Mouse (Mus musculus) cerebellum, adult 9-10 months (tissue): ENCODE results near the gene Phlda2.
"Not testable (repeated sequence)": the region's sequence is repeated elsewhere in the genome, so short reads cannot be mapped to it uniquely, and the experiment has no call there.

Experiments
- DNase-seq: peaks from one replicate; pipeline ENCODE4 v3.0.0; 2022

Phlda2 gene

GRCm38 (mm10) chr7:143502418-143503200 is at the start of gene Phlda2:
TSS of gene Phlda2 (minus strand) at chr7:143503150.
- no peak for DNase-seq

DNA sequence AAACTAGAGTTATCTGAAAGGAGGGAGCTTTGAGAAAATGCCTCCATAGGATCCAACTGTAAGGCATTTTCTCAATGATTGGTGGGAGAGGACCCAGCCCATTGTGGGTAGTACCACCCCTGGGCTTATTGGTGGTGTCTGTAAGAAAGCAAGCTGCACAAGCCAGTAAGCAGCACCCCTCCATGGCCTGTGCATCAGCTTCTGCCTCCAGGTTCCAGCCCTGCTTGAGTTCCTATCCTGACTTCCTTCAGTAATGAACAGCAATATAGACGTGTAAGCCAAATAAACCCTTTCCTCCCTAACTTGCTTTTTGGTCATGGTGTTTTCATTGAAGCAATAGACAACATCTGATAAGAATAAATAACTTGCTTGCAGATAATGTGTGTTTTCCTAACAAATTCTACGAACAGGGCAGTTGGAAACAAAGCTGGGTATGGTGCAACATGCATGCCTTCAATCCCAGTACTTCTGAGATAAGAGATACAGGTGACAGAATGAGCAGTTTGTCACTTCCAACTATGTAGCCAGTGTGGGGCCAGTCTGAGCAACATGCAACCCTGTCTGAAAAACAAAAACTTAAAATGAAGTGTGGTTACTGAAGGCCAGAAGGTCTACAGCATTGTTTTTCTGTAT is 46.8 kb upstream of the Phlda2 start:
- DNase-seq, result no peak

DNA sequence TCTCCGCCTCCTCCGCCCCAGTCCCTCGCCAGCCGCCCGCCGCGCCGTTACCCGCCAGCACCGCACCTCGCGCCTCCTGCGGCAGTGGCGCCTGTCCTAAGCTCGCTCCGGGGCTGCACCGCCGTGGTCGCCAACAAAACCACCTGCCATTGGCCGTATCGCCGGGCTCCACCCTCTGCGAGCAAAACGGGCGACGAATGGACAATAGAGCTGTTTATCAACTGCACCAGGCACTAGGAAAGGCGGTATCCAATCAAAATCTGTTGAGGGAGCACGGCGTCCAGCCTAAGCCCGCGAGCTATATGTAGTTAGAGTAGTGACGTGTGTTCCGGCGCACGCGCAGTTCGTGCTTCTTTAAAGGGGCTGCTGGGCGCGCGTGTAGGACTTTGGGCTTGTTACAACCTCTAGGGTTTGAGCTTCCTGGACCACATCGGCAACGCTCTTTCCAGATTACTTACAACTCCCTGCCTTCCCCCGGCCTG is 46.1 kb upstream of the Phlda2 start, which contains the start of gene Nap1l4:
Gene Nap1l4, minus strand, starts transcription at position 131 of the 482 bp plus-strand sequence.
- DNase-seq, result peak; percentile 100

GRCm38 (mm10) chr7:143548231-143548961 is 45.4 kb upstream of the Phlda2 start:
- DNase-seq, result peak; percentile 57

- DNase-seq, result no peak
These were observed 43.6 kb upstream of the Phlda2 start for GRCm38 (mm10) chr7:143546554-143546953.

- DNase-seq, result no peak
These were observed 41.4 kb upstream of the Phlda2 start for GRCm38 (mm10) chr7:143544368-143544767.

GRCm38 (mm10) chr7:143538671-143539070 is 35.7 kb upstream of the Phlda2 start:
- DNase-seq, result no peak

DNA sequence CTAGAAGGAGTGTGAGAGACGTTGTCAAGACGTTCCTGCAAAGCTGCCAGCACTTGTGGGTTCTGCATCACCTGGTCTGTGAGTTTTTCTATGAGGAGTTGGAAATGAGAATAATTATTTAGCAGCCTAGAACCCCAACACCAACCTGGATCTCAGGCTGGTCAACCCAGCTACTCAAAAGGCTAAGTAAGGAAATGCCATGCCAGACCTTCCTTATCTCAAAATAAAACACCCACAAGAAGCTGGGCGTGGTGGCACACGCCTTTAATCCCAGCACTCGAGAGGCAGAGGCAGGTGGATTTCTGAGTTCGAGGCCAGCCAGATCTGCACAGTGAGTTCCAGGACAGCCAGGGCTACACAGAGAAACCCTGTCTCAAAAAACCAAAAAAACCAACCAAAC is 35.3 kb upstream of the Phlda2 start:
- DNase-seq, result not testable (repeated sequence)

- DNase-seq, result no peak
These were observed 33.3 kb upstream of the Phlda2 start for GRCm38 (mm10) chr7:143536251-143536650.

GRCm38 (mm10) chr7:143533284-143533683 is 30.3 kb upstream of the Phlda2 start:
- no peak for DNase-seq

- DNase-seq, result no peak
These were observed 29.5 kb upstream of the Phlda2 start for GRCm38 (mm10) chr7:143532410-143532809.

DNA sequence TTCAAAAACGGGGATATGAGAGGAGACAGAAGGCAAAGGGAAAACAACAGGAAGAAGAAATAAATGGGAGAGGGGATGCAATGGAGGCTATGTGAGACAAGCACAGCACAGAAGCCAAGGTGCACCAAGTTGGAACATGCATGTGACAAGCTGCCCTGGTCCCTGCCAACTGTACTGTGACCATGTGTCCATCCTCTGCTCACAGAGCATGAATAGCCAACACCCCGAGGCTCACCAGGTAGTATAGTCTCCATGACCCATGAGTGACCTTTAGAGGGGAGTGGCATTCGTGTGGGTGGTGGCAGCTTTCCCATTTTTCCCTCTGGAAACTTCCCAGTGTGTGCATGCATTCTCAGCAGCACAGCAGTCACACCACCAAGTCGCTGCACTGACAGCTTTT is 16.4 kb upstream of the Phlda2 start:
- no peak for DNase-seq

- no peak for DNase-seq
These were observed 11.4 kb upstream of the Phlda2 start for GRCm38 (mm10) chr7:143514416-143514768.

DNA sequence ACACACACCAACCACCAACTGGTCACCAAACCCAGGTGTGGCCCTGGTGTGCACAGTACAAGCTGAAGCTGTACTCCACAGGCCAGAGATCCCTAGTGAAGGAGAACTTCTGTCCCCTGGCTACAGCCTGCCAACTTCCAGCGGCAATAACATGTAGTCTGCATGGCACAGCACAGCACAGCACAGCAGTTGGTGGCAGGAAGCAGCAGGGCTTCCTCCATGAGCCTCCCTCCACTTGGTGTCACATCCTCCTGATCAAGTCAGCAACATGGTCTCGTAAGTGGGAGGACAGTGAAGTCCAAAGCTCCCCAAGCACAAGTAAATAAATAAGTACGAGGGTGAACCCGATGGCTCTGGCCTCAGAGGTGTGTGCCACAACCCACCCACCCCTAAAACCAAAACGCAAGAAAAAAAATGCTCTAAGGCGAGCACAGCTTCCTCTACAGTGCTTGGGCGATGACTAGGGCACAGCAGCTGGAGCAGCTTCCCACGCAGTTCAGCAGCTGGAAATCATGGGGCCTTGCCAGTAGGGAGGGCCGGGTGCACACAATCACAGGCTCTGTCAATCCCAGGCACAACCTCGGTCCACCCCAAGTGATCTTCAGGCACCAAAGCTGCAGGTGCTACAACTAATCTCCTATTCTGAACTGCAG is 10.9 kb upstream of the Phlda2 start:
- DNase-seq, result no peak

- DNase-seq, result no peak
These were observed 8.4 kb upstream of the Phlda2 start for GRCm38 (mm10) chr7:143511335-143511712.

DNA sequence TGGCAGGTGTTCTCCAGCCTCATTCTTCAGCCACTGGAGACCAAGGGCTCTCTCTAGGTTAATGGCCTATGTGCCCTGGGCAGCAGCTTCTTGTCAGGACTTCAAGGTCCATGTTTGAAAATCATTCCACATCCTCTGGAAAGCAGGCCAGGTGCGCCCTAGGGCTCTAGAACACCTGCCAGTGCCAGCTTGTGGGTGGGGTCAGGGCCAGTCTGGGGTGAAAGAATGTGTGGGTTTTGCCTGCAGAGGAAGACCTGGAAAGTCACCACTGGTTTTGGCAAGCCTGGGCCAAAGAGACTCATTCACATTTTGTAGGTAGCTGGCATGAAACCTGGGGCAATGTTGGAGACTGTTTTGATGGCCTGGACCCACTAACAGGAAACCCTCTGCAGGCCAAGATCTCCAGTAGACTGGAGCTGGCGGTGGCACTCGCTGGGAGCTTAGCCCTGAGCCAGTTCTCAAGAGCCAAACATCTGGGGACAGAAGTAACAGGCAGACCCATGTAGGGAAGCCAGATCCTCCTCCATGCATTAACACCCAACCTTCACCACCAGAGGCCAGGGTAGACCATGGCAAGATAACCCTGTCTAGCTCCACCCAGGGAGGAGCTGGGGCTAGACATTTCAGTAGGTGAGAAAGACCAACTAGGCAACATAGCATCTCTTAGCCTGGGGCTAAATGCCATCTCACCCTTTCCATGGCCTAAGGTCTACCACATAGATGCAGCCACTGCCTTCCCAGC is 7.8 kb upstream of the Phlda2 start:
- no peak for DNase-seq

DNA sequence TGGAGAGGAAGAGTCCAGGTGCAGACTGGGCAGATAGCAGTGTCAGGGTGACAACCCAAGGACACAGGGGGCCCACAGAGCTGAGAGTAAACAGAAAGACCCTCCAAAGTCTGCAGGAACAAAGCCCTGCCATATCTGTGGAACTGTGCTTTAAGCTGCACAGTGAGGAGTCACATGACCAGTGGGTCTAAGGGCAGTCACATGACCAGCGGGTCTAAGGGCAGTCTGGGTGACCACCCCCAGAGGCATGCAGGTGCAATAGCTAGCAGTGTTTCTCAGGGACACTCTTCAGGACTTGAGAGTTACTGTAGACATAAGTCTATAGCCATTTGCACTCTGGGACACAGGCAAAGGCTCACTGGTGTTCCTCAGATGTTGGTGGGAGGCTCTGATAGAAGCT is 6.6 kb upstream of the Phlda2 start:
- DNase-seq, result no peak

GRCm38 (mm10) chr7:143506675-143507074 is 3.7 kb upstream of the Phlda2 start:
- DNase-seq, result peak; percentile 26

DNA sequence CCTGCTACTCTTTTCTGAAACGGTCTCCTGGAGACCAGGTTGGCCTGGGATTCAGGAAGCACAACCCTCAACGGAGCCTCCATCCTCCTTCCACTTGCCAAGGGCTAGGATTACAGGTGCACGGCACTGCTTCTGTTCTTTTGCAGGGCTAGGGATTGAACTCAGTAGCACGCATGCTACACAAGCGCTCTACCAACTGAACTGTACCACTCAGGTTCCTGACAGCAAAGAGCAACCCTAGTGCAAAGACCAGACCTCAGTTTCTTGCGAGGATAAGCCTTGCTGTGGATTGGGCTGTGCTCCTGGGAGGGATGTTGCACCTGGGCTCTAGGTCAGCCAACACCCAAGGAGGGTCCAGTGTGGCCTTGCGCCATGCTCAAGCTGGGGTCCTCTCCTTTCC is 3.3 kb upstream of the Phlda2 start:
- DNase-seq, result no peak

DNA sequence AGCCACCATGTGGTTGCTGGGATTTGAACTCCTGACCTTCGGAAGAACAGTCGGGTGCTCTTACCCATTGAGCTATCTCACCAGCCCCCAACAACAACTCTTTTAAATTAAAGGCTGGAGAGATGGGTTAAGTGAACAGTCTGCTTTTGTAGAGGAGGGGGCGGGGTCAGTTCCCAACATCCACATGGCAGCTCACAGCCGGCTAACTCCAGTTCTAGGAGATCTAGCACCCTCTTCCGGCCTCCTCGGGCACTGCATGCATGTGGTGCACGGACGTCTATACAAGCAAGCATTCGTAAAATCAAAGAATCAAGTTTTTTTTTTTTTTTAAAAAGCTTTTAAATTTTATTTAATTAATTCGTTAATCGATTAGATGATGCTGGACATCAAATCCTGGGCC is 2.9 kb upstream of the Phlda2 start:
- DNase-seq, result peak; percentile 27

GRCm38 (mm10) chr7:143505411-143505810 is 2.5 kb upstream of the Phlda2 start:
- no peak for DNase-seq

GRCm38 (mm10) chr7:143503926-143504325 is 976 bp upstream of the Phlda2 start:
- no peak for DNase-seq
